Mouse (Mus musculus) midbrain, embryonic 15.5 days (tissue): ENCODE results near the gene Mcf2l. TPM values are rescaled to one million over a fixed set of nuclear protein-coding genes. Genes with fewer than 3 reads are reported as not detected.

Experiments used
- ATAC-seq: fragments of 200-750 bp; cut with Nextera tagmentation; replicated peaks from 2 replicates; pipeline ENCODE4 v1.8.0; 2017; ENCODE audit warnings: moderate TSS enrichment
- H3K27ac ChIP-seq: fragments of 300-500 bp; sonication (generic); 2 replicates; pipeline ENCODE4 v1.5.1; 2015; ENCODE audit warnings: mild to moderate bottlenecking, inconsistent platforms
- H3K27me3 ChIP-seq: fragments of 300-500 bp; sonication (generic); replicated peaks from 2 replicates; pipeline ENCODE4 v1.6.1; 2015; ENCODE audit warnings: inconsistent platforms
- H3K36me3 ChIP-seq: fragments of 300-500 bp; sonication (generic); replicated peaks from 2 replicates; pipeline ENCODE4 v1.6.1; 2015; ENCODE audit warnings: inconsistent platforms
- H3K4me1 ChIP-seq: fragments of 300-500 bp; sonication (generic); 2 replicates; pipeline ENCODE4 v1.6.1; 2015; ENCODE audit warnings: inconsistent platforms
- H3K4me2 ChIP-seq: fragments of 300-500 bp; sonication (generic); 2 replicates; pipeline ENCODE4 v1.6.1; 2015; ENCODE audit warnings: inconsistent platforms, mild to moderate bottlenecking, moderate library complexity
- H3K4me3 ChIP-seq: fragments of 300-500 bp; sonication (generic); 2 replicates; pipeline ENCODE4 v1.5.1; 2015; ENCODE audit warnings: mild to moderate bottlenecking, inconsistent platforms
- H3K9ac ChIP-seq: fragments of 300-500 bp; sonication (generic); 2 replicates; pipeline ENCODE4 v1.6.1; 2015; ENCODE audit warnings: mild to moderate bottlenecking, inconsistent platforms
- H3K9me3 ChIP-seq: fragments of 300-500 bp; sonication (generic); 2 replicates; pipeline ENCODE4 v1.6.1; 2016; ENCODE audit warnings: inconsistent platforms
- WGBS: fragments of 180-500 bp; shearing (Covaris S2); methylation state at CpG from one replicate; pipeline ENCODE4 v1.1.7; 2015; ENCODE audit warnings: mixed read lengths; 5-methylcytosine and 5-hydroxymethylcytosine counted together
- polyA plus RNA-seq: library from polyadenylated mRNA; unstranded; fragments of >200 nt; fragmentation: Nextera tagmentation; extraction: Ambion mirVana; gene quantifications from 2 replicates; pipeline ENCODE4 v1.2.1, GENCODE M21; 2015

Mcf2l gene
- polyA plus RNA-seq = 176 and 189 TPM in 2 replicates

GRCm38 (mm10) chr8:12873357-12874046, at the start of gene Mcf2l:
TSS of gene Mcf2l (plus strand) at chr8:12873806.
- under 1% methylated on average over 28 of the region's 30 CpGs for WGBS
- Histone ChIP-seq H3K27me3 (no peaks in the 10 kb centered on the region), H3K4me1 (peaks cover 39% of the 10 kb centered on the region), H3K4me2 (peak within 1 kb of the TSS; percentile 83), H3K9me3 (no peaks in the 10 kb centered on the region), H3K9ac (peak within 1 kb of the TSS; percentile 59), H3K27ac (peak within 1 kb of the TSS; percentile 63; the same call in 1 of the 2 replicates), H3K36me3 (no peaks in the 10 kb centered on the region), H3K4me3 (peak within 1 kb of the TSS; percentile 59)
- peak; percentile 70 for ATAC-seq

GRCm38 (mm10) chr8:12824562-12824961, 49.0 kb upstream of the Mcf2l start:
- Histone ChIP-seq H3K9ac (no peak overlapping the region), H3K4me1 (no peaks in the 10 kb centered on the region), H3K4me3 (no peak overlapping the region), H3K27me3 (no peaks in the 10 kb centered on the region), H3K9me3 (no peaks in the 10 kb centered on the region), H3K27ac (no peak overlapping the region), H3K4me2 (no peak overlapping the region), H3K36me3 (peaks cover 20% of the 10 kb centered on the region; the same call in 1 of the 2 replicates)
- ATAC-seq = no peak
- 60% methylated on average over 10 of the region's 10 CpGs for WGBS

- Histone ChIP-seq H3K4me1 (no peaks in the 10 kb centered on the region), H3K4me2 (no peak overlapping the region), H3K9ac (no peak overlapping the region), H3K9me3 (no peaks in the 10 kb centered on the region), H3K4me3 (no peak overlapping the region), H3K27me3 (no peaks in the 10 kb centered on the region), H3K36me3 (peaks cover 20% of the 10 kb centered on the region; the same call in 1 of the 2 replicates), H3K27ac (no peak overlapping the region)
- ATAC-seq = no peak
- WGBS = 68% methylated on average over 6 of the region's 6 CpGs
Observed at GRCm38 (mm10) chr8:12825236-12825635, 48.4 kb upstream of the Mcf2l start.

GRCm38 (mm10) chr8:12825686-12826237, 47.8 kb upstream of the Mcf2l start:
- H3K9me3 ChIP-seq = no peaks in the 10 kb centered on the region
- no peak for ATAC-seq
- no peaks in the 10 kb centered on the region for H3K27me3 ChIP-seq
- H3K27ac ChIP-seq = no peak overlapping the region
- WGBS = 84% methylated on average over 8 of the region's 8 CpGs
- no peak overlapping the region for H3K9ac ChIP-seq
- no peaks in the 10 kb centered on the region for H3K4me1 ChIP-seq
- H3K4me3 ChIP-seq = no peak overlapping the region
- H3K4me2 ChIP-seq = no peak overlapping the region
- peaks cover 20% of the 10 kb centered on the region; the same call in 1 of the 2 replicates for H3K36me3 ChIP-seq

GRCm38 (mm10) chr8:12827124-12827523, 46.5 kb upstream of the Mcf2l start:
- ATAC-seq = no peak
- no peaks in the 10 kb centered on the region for H3K27me3 ChIP-seq
- no peak overlapping the region for H3K4me3 ChIP-seq
- no peaks in the 10 kb centered on the region for H3K9me3 ChIP-seq
- no peak overlapping the region for H3K9ac ChIP-seq
- no peak overlapping the region for H3K27ac ChIP-seq
- H3K4me2 ChIP-seq = no peak overlapping the region
- peaks cover 11% of the 10 kb centered on the region for H3K4me1 ChIP-seq
- H3K36me3 ChIP-seq = peaks cover 20% of the 10 kb centered on the region; the same call in 1 of the 2 replicates
- 92% methylated on average over 9 of the region's 9 CpGs for WGBS

- Histone ChIP-seq H3K4me2 (no peak overlapping the region), H3K36me3 (0 out of 2 replicates have a peak, but pooled peaks cover 10% of the 10 kb centered on the region), H3K4me3 (no peak overlapping the region), H3K9me3 (no peaks in the 10 kb centered on the region), H3K27me3 (no peaks in the 10 kb centered on the region), H3K4me1 (peaks cover 17% of the 10 kb centered on the region), H3K27ac (no peak overlapping the region), H3K9ac (no peak overlapping the region)
- 92% methylated on average over 6 of the region's 6 CpGs for WGBS
- ATAC-seq = no peak
Observed at GRCm38 (mm10) chr8:12828298-12828697, 45.3 kb upstream of the Mcf2l start.

- 38% methylated on average over 1 of the region's 1 CpGs for WGBS
- Histone ChIP-seq H3K27me3 (no peaks in the 10 kb centered on the region), H3K27ac (no peak overlapping the region), H3K9me3 (no peaks in the 10 kb centered on the region), H3K4me2 (no peak overlapping the region), H3K9ac (no peak overlapping the region), H3K4me3 (no peak overlapping the region), H3K36me3 (0 out of 2 replicates have a peak, but pooled peaks cover 10% of the 10 kb centered on the region), H3K4me1 (peaks cover 17% of the 10 kb centered on the region)
- ATAC-seq = no peak
Observed at GRCm38 (mm10) chr8:12829381-12829780, 44.2 kb upstream of the Mcf2l start.

GRCm38 (mm10) chr8:12831659-12832589, 41.7 kb upstream of the Mcf2l start:
- H3K36me3 ChIP-seq = peaks cover 24% of the 10 kb centered on the region

GRCm38 (mm10) chr8:12833616-12834015, 40.0 kb upstream of the Mcf2l start:
- H3K4me2 ChIP-seq = no peak overlapping the region
- no peak overlapping the region for H3K9ac ChIP-seq
- H3K27me3 ChIP-seq = no peaks in the 10 kb centered on the region
- no peak overlapping the region for H3K4me3 ChIP-seq
- H3K27ac ChIP-seq = no peak overlapping the region
- WGBS = 96% methylated on average over 5 of the region's 5 CpGs
- H3K4me1 ChIP-seq = peaks cover 17% of the 10 kb centered on the region
- ATAC-seq = no peak
- no peaks in the 10 kb centered on the region for H3K9me3 ChIP-seq
- H3K36me3 ChIP-seq = peaks cover 26% of the 10 kb centered on the region

More at GRCm38 (mm10) chr8:12831659-12832589, 41.7 kb upstream of the Mcf2l start:
- peak; percentile 83 for ATAC-seq
- Histone ChIP-seq H3K27me3 (no peaks in the 10 kb centered on the region), H3K9me3 (no peaks in the 10 kb centered on the region), H3K9ac (no peak overlapping the region), H3K4me1 (peaks cover 17% of the 10 kb centered on the region), H3K4me3 (no peak overlapping the region), H3K27ac (peak overlapping the region; percentile 76), H3K4me2 (no peak overlapping the region)
- WGBS = 59% methylated on average over 7 of the region's 7 CpGs

GRCm38 (mm10) chr8:12840834-12841233, 32.8 kb upstream of the Mcf2l start:
- no peaks in the 10 kb centered on the region for H3K4me1 ChIP-seq
- no peaks in the 10 kb centered on the region for H3K9me3 ChIP-seq
- H3K4me3 ChIP-seq = no peak overlapping the region
- 90% methylated on average over 7 of the region's 7 CpGs for WGBS
- H3K4me2 ChIP-seq = no peak overlapping the region
- no peak overlapping the region for H3K9ac ChIP-seq
- no peak for ATAC-seq
- H3K27ac ChIP-seq = no peak overlapping the region
- H3K36me3 ChIP-seq = peaks cover 14% of the 10 kb centered on the region
- H3K27me3 ChIP-seq = no peaks in the 10 kb centered on the region

GRCm38 (mm10) chr8:12842342-12842995, 31.1 kb upstream of the Mcf2l start:
- 96% methylated on average over 11 of the region's 11 CpGs for WGBS
- Histone ChIP-seq H3K27me3 (no peaks in the 10 kb centered on the region), H3K9ac (no peak overlapping the region), H3K27ac (no peak overlapping the region), H3K4me1 (no peaks in the 10 kb centered on the region), H3K4me3 (no peak overlapping the region), H3K4me2 (no peak overlapping the region), H3K36me3 (peaks cover 7% of the 10 kb centered on the region; the same call in 1 of the 2 replicates), H3K9me3 (no peaks in the 10 kb centered on the region)
- ATAC-seq = no peak
